Mouse (Mus musculus): Measurements from ENCODE around the gene Klri2.

DNA sequence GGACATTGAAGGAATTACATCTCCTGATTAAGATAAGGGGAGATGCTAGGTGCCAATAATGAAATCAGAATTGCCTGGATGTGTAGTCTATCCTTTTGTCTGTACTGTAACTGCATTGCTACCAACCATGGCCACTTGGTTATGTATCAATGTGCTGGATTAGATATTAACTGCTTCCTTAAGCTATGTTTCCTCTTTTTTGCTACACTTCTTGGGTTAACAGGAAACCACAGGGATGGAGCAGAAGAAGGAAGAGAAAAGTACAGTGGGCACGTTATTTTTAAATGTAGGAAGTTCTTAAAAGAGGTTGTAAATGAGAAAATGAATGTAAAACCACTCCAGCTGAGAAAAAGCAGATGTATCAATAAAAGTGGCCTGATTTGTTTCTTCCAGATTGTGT is 26.7 kb downstream of the Klri2 start:
- TF ChIP-seq POLR2A (IDR thresholded peaks at IDR 0.05; ENCODE audit: low read depth, low read length) (no peak), CTCF (conservative IDR thresholded peaks at IDR 0.05; ENCODE audit: insufficient read depth, insufficient read length, low read depth, low read length) (no peak)
